11 mouse cellular contexts compared by ENCODE assay signal in the genomic region with DNA sequence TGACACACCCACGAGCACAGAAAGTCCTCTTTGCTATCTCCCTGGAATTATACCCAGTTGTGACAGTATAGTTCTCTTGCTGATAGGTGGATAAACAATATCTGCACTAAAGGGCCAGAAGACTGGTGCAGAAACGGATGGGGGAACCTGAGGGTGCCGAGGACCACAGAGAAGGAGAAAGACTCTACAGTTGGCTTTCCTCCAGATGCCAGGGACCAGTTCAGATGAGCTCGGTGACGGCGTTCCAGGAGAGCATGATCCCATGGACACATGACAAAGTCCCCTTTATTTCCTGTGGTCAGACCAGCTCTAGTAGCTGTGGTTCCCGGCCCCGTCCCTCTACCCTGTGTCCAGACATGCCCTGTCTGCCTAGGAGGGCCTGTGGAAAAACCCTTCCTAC. TPM values are rescaled to one million over a fixed set of nuclear protein-coding genes. Genes with fewer than 3 reads are reported as not detected.
DNase-seq lines count a peak whose midpoint lies in the region; ATAC-seq lines count a peak whose summit lies in the region.
"Had no signal": no experiment of that assay in that cellular context is flagged by ENCODE, and none has a peak within 500 bp of the region (broad histone marks: within the 10 kb centered on the region; RNA-seq: fewer than 3 reads in every experiment).

No protein-coding gene starts in this region.

- H3K4me2 ChIP-seq in hindbrain, embryonic 14.5 days (replicated peaks): no peak overlapping the region
- no peak overlapping the region for H3K4me2 ChIP-seq in hindbrain, embryonic 11.5 days (replicated peaks; ENCODE audit: low read depth, low read length)
- H3K4me2 ChIP-seq in hindbrain, embryonic 16.5 days (ENCODE audit: low read length): peak overlapping the region; percentile 12; the same call in 1 of the 2 replicates
- no peak overlapping the region for H3K4me2 ChIP-seq in midbrain, embryonic 16.5 days (ENCODE audit: low read length)
- H3K4me2 ChIP-seq: embryonic facial prominence, embryonic 12.5 days; liver, embryonic 12.5 days had no signal

- peak; percentile 44; the same call in 1 of the 2 replicates for ATAC-seq in hindbrain, embryonic 14.5 days (ENCODE audit: low FRiP score)
- ATAC-seq in hindbrain, embryonic 11.5 days (ENCODE audit: low FRiP score): no peak
- peak; percentile 15; the same call in 1 of the 2 replicates for ATAC-seq in hindbrain, embryonic 16.5 days
- ATAC-seq in midbrain, embryonic 16.5 days: peak; percentile 41; the same call in 1 of the 2 replicates
- ATAC-seq: liver, embryonic 12.5 days had no signal

- H3K4me1 ChIP-seq in hindbrain, embryonic 14.5 days (replicated peaks; ENCODE audit: control insufficient read depth, insufficient read depth, low read length): peaks cover 11% of the 10 kb centered on the region
- no peaks in the 10 kb centered on the region for H3K4me1 ChIP-seq in hindbrain, embryonic 11.5 days (replicated peaks; ENCODE audit: control insufficient read depth, insufficient read depth, low read length)
- H3K4me1 ChIP-seq in hindbrain, embryonic 16.5 days (ENCODE audit: control insufficient read depth, insufficient read depth, low read depth, low read length): peaks cover 10% of the 10 kb centered on the region
- H3K4me1 ChIP-seq in midbrain, embryonic 16.5 days (ENCODE audit: control insufficient read depth, insufficient read depth, low read length): peaks cover 6% of the 10 kb centered on the region; the same call in 1 of the 2 replicates
- H3K4me1 ChIP-seq: embryonic facial prominence, embryonic 12.5 days; liver, embryonic 12.5 days had no signal

- H3K27me3 ChIP-seq in hindbrain, embryonic 14.5 days (ENCODE audit: control insufficient read depth, insufficient read depth, low read length): no peaks in the 10 kb centered on the region
- no peaks in the 10 kb centered on the region for H3K27me3 ChIP-seq in hindbrain, embryonic 11.5 days (ENCODE audit: control insufficient read depth, insufficient read depth, low read length)
- no peaks in the 10 kb centered on the region for H3K27me3 ChIP-seq in hindbrain, embryonic 16.5 days (replicated peaks; ENCODE audit: control insufficient read depth, insufficient read depth, low read length)
- H3K27me3 ChIP-seq in midbrain, embryonic 16.5 days (ENCODE audit: control insufficient read depth, insufficient read depth, low read depth, low read length): no peaks in the 10 kb centered on the region
- H3K27me3 ChIP-seq: embryonic facial prominence, embryonic 12.5 days; liver, embryonic 12.5 days had no signal

- 58% methylated on average over 8 of the region's 8 CpGs for WGBS in hindbrain, embryonic 14.5 days
- 76% methylated on average over 8 of the region's 8 CpGs for WGBS in hindbrain, embryonic 11.5 days
- 46% methylated on average over 8 of the region's 8 CpGs for WGBS in hindbrain, embryonic 16.5 days
- WGBS in midbrain, embryonic 16.5 days: 71% methylated on average over 8 of the region's 8 CpGs

- H3K9me3 ChIP-seq in hindbrain, embryonic 14.5 days (ENCODE audit: control insufficient read depth, low read length): no peaks in the 10 kb centered on the region
- no peaks in the 10 kb centered on the region for H3K9me3 ChIP-seq in hindbrain, embryonic 11.5 days (ENCODE audit: control insufficient read depth, low read length)
- no peaks in the 10 kb centered on the region for H3K9me3 ChIP-seq in hindbrain, embryonic 16.5 days (ENCODE audit: control insufficient read depth, low read length)
- no peaks in the 10 kb centered on the region for H3K9me3 ChIP-seq in midbrain, embryonic 16.5 days (replicated peaks; ENCODE audit: control insufficient read depth, low read length, poor library complexity, severe bottlenecking)
- H3K9me3 ChIP-seq: embryonic facial prominence, embryonic 12.5 days; liver, embryonic 12.5 days had no signal

- H3K4me3 ChIP-seq in hindbrain, embryonic 14.5 days (replicated peaks; ENCODE audit: low read length): no peak overlapping the region
- H3K4me3 ChIP-seq in hindbrain, embryonic 11.5 days (ENCODE audit: low read depth, low read length): no peak overlapping the region
- H3K4me3 ChIP-seq in hindbrain, embryonic 16.5 days (ENCODE audit: low read length): no peak overlapping the region
- no peak overlapping the region for H3K4me3 ChIP-seq in midbrain, embryonic 16.5 days (ENCODE audit: low read depth, low read length)
- H3K4me3 ChIP-seq: embryonic facial prominence, embryonic 12.5 days; liver, embryonic 12.5 days had no signal

- peak overlapping the region; percentile 57 for H3K27ac ChIP-seq in hindbrain, embryonic 14.5 days
- no peak overlapping the region for H3K27ac ChIP-seq in hindbrain, embryonic 11.5 days (ENCODE audit: low read depth, low read length)
- H3K27ac ChIP-seq in hindbrain, embryonic 16.5 days (ENCODE audit: low read depth, low read length): peak overlapping the region; percentile 72
- H3K27ac ChIP-seq in midbrain, embryonic 16.5 days (ENCODE audit: low read length): peak overlapping the region; percentile 62
- H3K27ac ChIP-seq: embryonic facial prominence, embryonic 12.5 days; liver, embryonic 12.5 days had no signal

- no peaks in the 10 kb centered on the region for H3K36me3 ChIP-seq in hindbrain, embryonic 14.5 days (replicated peaks; ENCODE audit: control insufficient read depth, insufficient read depth)
- no peaks in the 10 kb centered on the region for H3K36me3 ChIP-seq in hindbrain, embryonic 11.5 days (ENCODE audit: control insufficient read depth, insufficient read depth, low read length)
- no peaks in the 10 kb centered on the region for H3K36me3 ChIP-seq in hindbrain, embryonic 16.5 days (ENCODE audit: control insufficient read depth, insufficient read depth, low read length)
- no peaks in the 10 kb centered on the region for H3K36me3 ChIP-seq in midbrain, embryonic 16.5 days (ENCODE audit: control insufficient read depth, insufficient read depth, low read length)
- H3K36me3 ChIP-seq: embryonic facial prominence, embryonic 12.5 days; liver, embryonic 12.5 days had no signal

- H3K9ac ChIP-seq in hindbrain, embryonic 14.5 days: no peak overlapping the region
- no peak overlapping the region for H3K9ac ChIP-seq in hindbrain, embryonic 11.5 days (ENCODE audit: low read depth, low read length)
- no peak overlapping the region; the same call in 1 of the 2 replicates for H3K9ac ChIP-seq in hindbrain, embryonic 16.5 days (ENCODE audit: low read depth, low read length)
- H3K9ac ChIP-seq in midbrain, embryonic 16.5 days (ENCODE audit: low read depth, low read length): no peak overlapping the region
- H3K9ac ChIP-seq: embryonic facial prominence, embryonic 12.5 days; liver, embryonic 12.5 days had no signal

- no peak for DNase-seq in hindbrain, embryonic 14.5 days (ENCODE audit: low spot score)
- no peak for DNase-seq in hindbrain, embryonic 11.5 days (ENCODE audit: low spot score)
- DNase-seq in kidney, adult 9 months: peak; percentile 13
- DNase-seq in adrenal gland, postnatal 4 days (ENCODE audit: low spot score in 2 of 2): no peak
- no peak for DNase-seq in testis, postnatal 14 days (ENCODE audit: low spot score)
- DNase-seq in lung, postnatal 10 days: no peak
- DNase-seq: thymus, postnatal 4 days had no signal

RNA-seq across cellular contexts. Expression of a gene that starts 44.2 kb away (rescaled TPM):
- polyA plus RNA-seq in hindbrain, embryonic 14.5 days (2014; fragmentation: Nextera tagmentation; extraction: Ambion mirVana): 6.2 and 6.7 TPM in 2 replicates
- 1.7 and 1.9 TPM in 2 replicates for polyA plus RNA-seq in hindbrain, embryonic 11.5 days (2014; fragmentation: Nextera tagmentation; extraction: Ambion mirVana)
- 4.8 and 5.1 TPM in 2 replicates for polyA plus RNA-seq in hindbrain, embryonic 16.5 days (2015; fragmentation: Nextera tagmentation; extraction: Ambion mirVana)
- polyA plus RNA-seq in midbrain, embryonic 16.5 days (2015; fragmentation: Nextera tagmentation; extraction: Ambion mirVana): 3.4 and 3.8 TPM in 2 replicates
- 1 to 10 TPM in 1 of 2 experiments, under 1 TPM in 1; 0.40 to 1.1 TPM for total RNA-seq in adrenal gland, postnatal 4 days (2021)
